Mouse (Mus musculus) activated CD4-positive, CD25-positive, alpha-beta regulatory T cell, adult 4 months (primary cell): Measurements from ENCODE around the gene Hsd17b6. TPM values are rescaled to one million over a fixed set of nuclear protein-coding genes. Genes with fewer than 3 reads are reported as not detected.

Experiments used
- polyA plus RNA-seq, 2 experiments: library from polyadenylated mRNA; unstranded; fragments of 100-300 nt; shearing (Covaris generic); gene quantifications; one replicate each; pipeline ENCODE4 v1.2.1; 2017

Hsd17b6 gene
- polyA plus RNA-seq, 2 experiments from 2014 or later = not detected

Other genes with a start within 250 kb of the Hsd17b6 start
- gene Rdh1, start 247.9 kb downstream of the Hsd17b6 start, polyA plus RNA-seq = under 1 TPM in 1 of 2 experiments, not detected in 1; 0.13 TPM
- gene Rdh16f1, start 247.8 kb downstream of the Hsd17b6 start, polyA plus RNA-seq = under 1 TPM in 1 of 2 experiments, not detected in 1; 0.31 TPM
- gene Rdh9, start 231.2 kb downstream of the Hsd17b6 start, polyA plus RNA-seq = under 1 TPM in 1 of 2 experiments, not detected in 1; 0.13 TPM
- gene Rdh16, start 206.5 kb downstream of the Hsd17b6 start, polyA plus RNA-seq = not detected
- not detected for gene Rdh19, start 157.7 kb downstream of the Hsd17b6 start, polyA plus RNA-seq
- not detected for gene Rdh16f2, start 141.1 kb downstream of the Hsd17b6 start, polyA plus RNA-seq
- gene Rdh7, start 118.8 kb downstream of the Hsd17b6 start, polyA plus RNA-seq = not detected
- gene Sdr9c7, start 109.1 kb downstream of the Hsd17b6 start, polyA plus RNA-seq = not detected
- gene Prim1, start 7.6 kb upstream of the Hsd17b6 start, polyA plus RNA-seq = 10 to 100 TPM; 26.5 to 37.8 TPM
- 1,000 to 10,000 TPM; 1,124 to 1,330 TPM for gene Naca, start 28.0 kb upstream of the Hsd17b6 start, polyA plus RNA-seq
- 100 to 1,000 TPM; 194 to 285 TPM for gene Ptges3, start 51.3 kb upstream of the Hsd17b6 start, polyA plus RNA-seq
- 100 to 1,000 TPM; 413 to 469 TPM for gene Atp5b, start 75.7 kb upstream of the Hsd17b6 start, polyA plus RNA-seq
- gene Baz2a, start 84.0 kb upstream of the Hsd17b6 start, polyA plus RNA-seq = 10 to 100 TPM; 44.1 to 53.3 TPM
- gene Rbms2, start 172.7 kb upstream of the Hsd17b6 start, polyA plus RNA-seq = 10 to 100 TPM; 20.9 to 25.0 TPM
- under 1 TPM in 1 of 2 experiments, not detected in 1; 0.26 TPM for gene Gls2, start 186.8 kb upstream of the Hsd17b6 start, polyA plus RNA-seq
- gene Spryd4, start 204.2 kb upstream of the Hsd17b6 start, polyA plus RNA-seq = 10 to 100 TPM; 13.3 to 15.6 TPM
- not detected for gene Mip, start 218.2 kb upstream of the Hsd17b6 start, polyA plus RNA-seq
- 10 to 100 TPM; 23.7 to 35.9 TPM for gene Timeless, start 224.5 kb upstream of the Hsd17b6 start, polyA plus RNA-seq
- gene Apon, start 246.5 kb upstream of the Hsd17b6 start, polyA plus RNA-seq = not detected